Mouse (Mus musculus) B cell, adult 2 months (primary cell): ENCODE data around the gene Polrmt.

Experiments used
- DNase-seq, 2 experiments: peaks; one replicate each; pipeline ENCODE4 v3.0.0; 2022

Polrmt gene

DNA sequence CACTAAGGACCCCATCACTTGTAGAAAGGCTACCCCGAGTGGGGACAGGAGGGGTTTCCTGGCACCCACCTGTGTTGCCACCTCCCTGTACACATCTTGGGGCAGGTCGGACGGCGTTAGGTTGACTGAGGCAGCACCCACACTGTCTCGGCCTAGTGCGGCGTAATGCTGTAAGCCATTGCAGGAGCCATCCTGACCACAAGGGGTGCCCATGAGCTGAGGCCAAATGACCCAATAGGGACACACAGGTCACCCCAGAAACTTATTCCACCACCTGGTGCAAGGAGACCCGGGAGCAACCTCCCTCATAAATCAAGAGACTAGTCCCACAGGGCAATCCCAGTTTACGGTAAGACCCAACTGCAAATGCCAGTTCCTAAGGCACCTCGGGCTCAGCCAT lies 8.1 kb downstream of the Polrmt start:
- peak; percentile 17 to 28 for DNase-seq

DNA sequence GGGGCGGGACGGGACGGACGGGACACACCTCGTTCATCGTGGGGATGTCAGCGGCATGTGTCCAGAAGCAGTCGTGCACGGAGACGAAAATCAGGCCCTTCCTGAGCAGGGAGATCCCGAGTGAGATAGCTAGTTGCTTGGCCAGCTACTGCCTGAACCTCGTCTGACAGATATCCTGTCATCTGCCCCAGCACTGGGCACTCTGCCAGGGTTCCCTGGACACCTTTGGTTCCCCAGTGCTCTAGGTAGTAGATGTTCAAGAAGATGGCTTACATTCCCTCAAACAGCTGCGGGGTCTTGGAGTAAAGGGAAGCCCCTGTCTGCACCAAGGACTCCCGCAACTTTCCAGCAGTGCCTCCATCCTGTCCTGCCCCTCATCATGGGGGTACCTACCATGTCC lies 9.7 kb downstream of the Polrmt start:
- DNase-seq, result no peak

- DNase-seq, result no peak
These were observed 11.0 kb downstream of the Polrmt start for GRCm38 (mm10) chr10:79735361-79735760.

DNA sequence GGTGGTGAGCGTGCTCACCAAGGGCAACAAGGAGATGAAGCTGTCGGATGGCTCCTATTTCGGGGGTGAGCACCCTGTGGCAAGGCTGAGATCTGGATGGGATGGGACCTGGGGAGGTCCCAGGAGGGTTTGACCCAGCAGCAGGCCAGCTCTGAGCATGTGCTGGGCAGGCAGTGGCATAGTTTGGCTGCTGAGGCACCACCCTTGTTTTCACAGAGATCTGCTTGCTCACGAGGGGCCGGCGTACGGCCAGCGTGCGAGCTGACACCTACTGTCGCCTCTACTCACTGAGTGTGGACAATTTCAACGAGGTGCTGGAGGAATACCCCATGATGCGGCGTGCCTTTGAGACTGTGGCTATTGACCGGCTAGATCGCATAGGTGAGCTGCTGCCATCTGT lies 12.5 kb downstream of the Polrmt start:
- no peak for DNase-seq

DNA sequence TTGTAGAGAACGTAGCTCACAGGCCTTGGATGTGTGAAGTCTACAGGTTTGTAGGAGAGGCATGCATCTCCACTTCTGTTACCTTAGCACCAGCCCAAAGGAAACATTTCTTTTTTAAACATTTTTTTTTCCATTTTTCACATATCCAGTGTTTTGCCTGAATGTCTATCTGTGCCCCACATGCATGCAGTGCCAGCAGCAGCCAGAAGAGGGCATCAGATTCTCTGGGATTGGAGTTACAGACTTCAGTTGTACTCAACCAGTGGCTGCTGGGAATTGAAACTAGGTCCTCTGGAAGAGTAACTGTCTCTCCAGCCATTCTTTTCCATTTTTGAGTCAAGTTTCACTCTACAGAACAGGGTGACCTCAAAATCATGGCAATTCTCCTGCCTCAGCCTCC lies 13.9 kb downstream of the Polrmt start:
- DNase-seq, result peak; percentile 67 to 70

DNA sequence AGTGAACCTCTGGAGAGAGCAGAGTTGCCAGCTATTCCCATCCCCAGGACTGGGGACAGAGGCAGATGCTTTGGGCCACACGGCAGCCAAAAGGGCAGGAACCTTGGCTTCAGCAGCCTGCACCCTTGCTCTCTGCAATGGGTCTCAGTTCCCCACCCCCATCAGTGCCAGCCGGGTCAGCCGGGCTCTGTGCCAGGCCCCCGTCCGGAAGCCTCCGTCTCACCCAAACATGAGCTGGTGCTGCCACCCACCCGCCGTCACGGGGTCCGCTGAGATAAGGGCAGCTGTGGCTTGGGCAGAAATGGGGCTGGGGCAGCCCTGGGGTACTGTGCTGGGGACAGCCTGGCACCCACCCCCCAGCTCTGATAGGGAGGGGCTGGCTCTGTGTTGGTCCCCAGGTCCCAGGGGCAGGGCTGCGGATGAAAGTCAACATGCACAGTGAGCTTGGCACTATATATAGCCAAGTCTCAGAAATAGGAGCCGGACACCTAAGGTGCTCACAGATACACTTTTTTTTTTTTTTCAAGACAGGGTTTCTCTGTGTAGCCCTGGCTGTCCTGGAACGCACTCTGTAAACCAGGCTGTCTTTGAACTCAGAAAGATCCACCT lies 16.9 kb downstream of the Polrmt start:
- DNase-seq, result no peak

DNA sequence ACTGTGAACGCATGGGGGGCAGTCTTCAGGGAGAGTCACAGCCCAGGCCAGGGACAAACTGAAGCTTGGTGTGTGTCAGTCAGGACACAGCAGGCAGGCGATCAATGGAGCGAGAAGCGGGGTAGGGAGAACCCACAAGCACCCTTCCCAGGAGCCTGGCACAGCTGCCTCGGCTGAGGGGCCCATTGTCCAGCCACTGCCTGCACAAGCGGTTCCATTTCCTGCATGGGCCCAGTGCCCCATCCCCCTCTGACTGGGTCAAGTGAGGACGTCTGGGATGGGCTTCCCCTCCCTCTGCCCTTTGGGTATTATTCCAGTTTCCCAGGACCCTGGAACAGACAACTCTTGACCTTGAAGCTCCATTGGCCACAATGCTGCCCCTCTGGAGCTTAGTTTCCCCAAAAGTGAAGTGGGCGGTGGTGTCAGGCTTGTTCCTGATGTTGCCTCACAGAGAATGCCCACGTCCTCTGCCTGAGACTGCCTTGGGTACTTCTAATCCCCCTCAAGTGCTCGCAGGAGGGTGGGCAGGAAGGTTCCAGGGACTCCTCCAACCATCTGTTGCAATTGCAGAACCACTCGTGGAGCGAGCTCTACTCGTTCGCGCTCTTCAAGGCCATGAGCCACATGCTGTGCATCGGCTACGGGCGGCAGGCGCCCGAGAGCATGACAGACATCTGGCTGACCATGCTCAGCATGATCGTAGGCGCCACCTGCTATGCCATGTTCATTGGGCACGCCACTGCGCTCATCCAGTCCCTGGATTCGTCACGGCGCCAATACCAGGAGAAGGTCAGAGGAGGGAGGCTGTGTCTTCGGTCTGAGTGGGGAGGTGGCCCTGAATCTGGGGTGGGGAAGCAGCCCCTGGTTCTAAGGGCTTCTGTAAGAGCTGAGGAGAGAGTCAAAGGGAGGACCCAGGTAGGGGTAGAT lies 17.8 kb downstream of the Polrmt start:
- no peak for DNase-seq

GRCm38 (mm10) chr10:79726090-79726489 lies 20.3 kb downstream of the Polrmt start:
- peak; percentile 71 to 72 for DNase-seq

DNA sequence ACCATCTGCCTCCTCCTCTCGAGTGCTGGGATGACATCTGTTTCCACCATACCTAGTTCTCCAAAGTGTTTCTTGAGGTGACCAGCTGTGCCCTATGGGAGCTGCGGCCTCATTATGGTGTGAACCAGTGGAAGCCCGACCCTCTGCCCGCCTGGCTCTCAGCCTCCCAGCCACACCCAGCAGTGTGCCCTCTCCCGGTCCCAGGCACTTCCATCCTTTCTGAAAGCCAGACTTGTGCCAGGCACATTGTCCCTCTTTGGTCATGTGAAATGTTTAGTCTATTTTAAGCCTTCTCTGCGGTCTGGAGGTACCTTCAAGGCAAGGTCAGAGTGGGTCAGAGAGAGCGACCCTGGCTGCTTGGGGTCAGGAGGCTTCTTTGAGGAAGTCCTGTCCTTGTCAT lies 22.7 kb downstream of the Polrmt start:
- DNase-seq, result no peak

- no peak for DNase-seq
These were observed 23.3 kb downstream of the Polrmt start for GRCm38 (mm10) chr10:79723047-79723446.

DNA sequence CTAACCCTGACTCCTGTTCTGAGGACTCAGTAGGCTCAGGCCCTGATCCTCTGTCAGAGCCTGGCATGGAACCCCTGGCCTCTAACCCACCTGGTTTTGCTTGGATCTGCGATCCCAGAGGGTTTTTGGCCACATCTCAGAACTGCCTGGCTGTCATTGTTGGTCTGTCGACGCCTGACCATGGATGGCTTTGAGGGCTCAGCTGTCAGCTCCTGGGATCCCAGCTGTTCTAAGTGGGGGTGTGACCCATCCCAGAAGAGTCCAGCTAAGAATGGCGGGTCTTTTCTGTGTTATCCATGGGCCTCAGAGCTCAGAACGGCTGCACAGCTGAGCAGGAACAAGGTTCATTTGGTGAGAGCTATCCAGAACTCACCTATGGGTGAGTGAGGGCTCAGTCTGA lies 25.3 kb downstream of the Polrmt start:
- no peak for DNase-seq

DNA sequence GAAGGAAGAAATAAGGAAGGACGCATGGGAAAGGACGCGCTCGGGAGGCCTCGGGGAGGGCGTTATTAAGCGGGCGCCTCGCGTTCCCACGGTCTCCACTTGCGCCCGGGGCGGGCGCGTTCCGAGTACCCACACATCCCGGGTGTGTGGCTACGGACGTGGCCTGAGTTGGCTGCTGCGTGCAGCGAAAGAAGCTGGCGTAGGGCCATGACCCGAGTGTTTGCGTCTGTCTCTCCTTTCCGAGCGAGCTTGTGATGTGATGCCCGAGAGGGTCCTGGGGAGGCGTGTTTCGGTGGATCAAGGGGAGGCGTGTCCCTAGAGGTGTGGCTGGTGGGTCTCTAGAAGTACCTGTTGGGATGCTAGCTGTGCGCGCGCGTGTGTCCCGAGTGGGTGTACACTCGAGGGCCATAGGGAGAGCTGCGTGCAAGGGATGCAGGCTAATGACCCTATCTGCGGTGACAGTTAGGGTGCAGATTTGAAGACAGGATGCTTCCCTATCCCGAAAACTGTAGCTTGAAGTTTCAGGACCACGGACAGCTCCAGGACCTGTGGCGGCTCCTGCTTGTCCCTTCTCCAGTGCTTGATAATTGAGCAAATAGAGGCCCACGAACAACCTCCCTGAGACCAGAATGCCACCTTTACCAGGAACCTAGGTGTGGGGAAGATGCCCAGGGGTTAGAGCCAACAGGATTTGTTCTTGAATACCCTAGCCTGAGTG lies 28.6 kb downstream of the Polrmt start:
- DNase-seq, result peak; percentile 61 to 65

GRCm38 (mm10) chr10:79716988-79717355 lies 29.4 kb downstream of the Polrmt start:
- peak in 1 of 2 experiments; percentile 34 for DNase-seq

DNA sequence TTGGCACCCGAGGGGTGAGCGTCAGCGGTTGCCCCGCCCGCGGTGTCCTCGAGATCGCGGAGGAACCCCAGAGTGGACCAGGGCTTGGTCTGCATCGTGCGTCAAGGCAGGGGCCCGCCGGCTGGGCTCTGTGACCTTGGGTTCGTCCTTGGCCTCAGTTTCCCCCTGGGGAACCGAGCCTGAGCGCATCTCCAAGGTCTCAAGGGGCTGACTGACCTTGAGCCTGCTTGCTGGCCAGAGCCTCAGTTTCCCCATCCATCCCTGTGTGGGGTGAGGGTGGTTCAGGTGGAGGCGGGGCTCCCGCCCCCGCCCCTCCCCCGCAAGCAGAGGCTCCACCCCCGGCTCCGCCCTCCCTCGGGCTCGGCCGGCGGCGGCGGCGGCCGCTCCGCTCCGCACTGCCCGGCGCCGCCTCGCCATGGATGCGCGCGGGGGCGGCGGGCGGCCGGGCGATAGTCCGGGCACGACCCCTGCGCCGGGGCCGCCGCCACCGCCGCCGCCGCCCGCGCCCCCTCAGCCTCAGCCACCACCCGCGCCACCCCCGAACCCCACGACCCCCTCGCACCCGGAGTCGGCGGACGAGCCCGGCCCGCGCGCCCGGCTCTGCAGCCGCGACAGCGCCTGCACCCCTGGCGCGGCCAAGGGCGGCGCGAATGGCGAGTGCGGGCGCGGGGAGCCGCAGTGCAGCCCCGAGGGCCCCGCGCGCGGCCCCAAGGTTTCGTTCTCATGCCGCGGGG lies 30.0 kb downstream of the Polrmt start, which contains the start of gene Hcn2:
Gene Hcn2 (plus strand): TSS at position 381 of the 734 bp plus-strand sequence.
- no peak for DNase-seq

GRCm38 (mm10) chr10:79714996-79715395 lies 31.4 kb downstream of the Polrmt start:
- DNase-seq, result no peak

DNA sequence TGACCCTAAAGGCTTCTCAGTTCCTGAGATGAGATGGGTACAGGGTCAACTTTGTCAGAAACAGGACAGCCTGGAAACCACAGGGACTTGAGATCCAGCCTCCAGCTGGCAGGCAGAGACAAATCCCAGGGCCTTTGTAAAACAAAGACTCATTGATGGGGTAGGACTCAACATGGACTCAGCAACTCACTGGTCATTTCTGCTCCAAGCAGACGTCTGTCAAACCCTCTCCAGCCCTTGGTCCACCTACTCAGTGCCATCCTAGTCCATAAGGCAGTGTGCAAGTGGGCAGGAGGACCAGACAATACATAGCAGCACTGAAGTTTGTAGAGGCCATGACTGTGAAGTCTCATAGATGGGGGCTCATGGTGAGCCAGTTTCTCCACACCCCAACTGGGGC lies 33.2 kb downstream of the Polrmt start:
- no peak for DNase-seq

GRCm38 (mm10) chr10:79712499-79713126 lies 33.8 kb downstream of the Polrmt start:
- DNase-seq, result peak; percentile 85 to 86

- DNase-seq, result peak; percentile 37 to 48
These were observed 34.4 kb downstream of the Polrmt start for GRCm38 (mm10) chr10:79712029-79712428.

DNA sequence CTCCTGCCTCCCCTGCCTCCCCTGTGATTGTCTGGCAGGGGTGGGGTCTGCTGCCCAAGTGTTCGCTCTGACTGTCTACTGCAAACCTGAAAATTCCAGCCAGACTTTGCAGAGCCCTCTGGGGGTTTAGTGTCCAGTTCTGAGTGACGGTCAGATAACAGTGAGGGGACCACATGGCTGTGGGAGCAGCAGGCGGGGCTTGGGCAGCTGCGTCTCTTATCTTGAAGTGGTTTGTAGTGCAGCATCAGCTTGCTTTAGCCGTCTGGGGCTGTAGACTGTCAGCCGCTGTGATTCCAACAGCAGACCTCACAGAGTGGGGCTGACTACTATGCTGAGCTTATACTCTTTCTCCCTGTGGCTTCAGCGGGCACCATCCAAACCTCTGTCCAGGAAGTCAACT lies 37.1 kb downstream of the Polrmt start:
- DNase-seq, result no peak

DNA sequence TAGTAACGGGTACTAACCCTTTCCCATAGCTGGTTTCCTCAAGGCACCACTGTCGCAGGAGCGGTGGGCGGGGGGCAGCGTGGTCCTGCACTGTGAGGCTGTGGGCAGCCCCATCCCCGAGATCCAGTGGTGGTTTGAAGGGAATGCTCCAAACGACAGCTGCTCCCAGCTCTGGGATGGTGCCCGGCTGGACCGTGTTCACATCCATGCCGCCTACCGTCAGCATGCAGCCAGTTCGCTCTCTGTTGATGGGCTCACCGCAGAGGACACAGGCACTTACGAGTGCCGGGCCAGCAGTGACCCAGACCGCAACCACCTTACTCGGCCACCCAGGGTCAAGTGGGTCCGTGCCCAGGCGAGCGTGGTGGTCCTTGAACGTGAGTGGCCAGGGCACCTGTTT lies 37.7 kb downstream of the Polrmt start:
- DNase-seq, result no peak

DNA sequence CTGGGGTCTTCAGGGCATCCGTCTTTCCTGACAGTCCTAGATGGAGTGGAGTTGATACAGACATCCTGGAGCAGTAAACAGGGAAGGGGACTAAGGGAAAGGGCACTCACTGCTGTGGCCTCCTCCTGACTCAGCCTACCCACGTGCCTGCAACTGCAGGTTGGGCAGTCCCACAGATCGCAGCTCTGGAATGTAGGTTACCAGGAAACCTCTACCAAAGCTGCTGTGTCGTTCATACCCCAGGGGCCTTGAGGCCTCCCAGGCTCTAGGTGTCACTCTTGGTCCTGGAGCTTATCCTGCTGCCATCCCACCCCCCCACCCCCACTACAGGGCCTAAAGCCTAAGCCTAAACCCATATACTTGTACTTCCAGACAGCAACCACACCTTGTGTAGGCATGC lies 38.6 kb downstream of the Polrmt start:
- no peak for DNase-seq

DNA sequence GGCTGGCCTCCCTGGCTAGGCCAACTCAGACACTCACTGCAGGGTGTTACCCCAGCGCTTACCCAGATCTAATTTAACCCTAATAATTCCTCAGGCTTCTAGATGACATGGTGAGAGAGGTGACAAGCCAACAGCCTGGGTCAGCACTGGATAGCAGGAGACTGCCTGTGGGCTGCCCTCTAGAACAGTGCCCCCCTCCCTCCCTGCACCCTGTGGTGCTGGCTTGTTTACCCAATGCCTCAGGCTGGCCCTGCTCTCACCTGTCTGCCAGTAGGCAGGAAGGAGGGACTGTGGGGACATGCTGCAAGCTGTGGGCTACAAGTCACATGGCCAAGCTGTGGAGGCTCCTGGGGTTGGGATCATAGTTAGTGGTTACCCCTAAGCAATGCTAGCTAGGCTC lies 39.2 kb downstream of the Polrmt start:
- no peak for DNase-seq
